Mouse (Mus musculus) embryo, embryonic 10.5 days (tissue): ENCODE measurements around the gene 4933402N22Rik.
"Not testable (repeated sequence)": the region's sequence is repeated elsewhere in the genome, so short reads cannot be mapped to it uniquely, and the experiment has no call there.

Experiments
- DNase-seq: peaks from one replicate; pipeline ENCODE4 v3.0.0-alpha.2; 2015; ENCODE audit warnings: low spot score

Gene 4933402N22Rik

DNA sequence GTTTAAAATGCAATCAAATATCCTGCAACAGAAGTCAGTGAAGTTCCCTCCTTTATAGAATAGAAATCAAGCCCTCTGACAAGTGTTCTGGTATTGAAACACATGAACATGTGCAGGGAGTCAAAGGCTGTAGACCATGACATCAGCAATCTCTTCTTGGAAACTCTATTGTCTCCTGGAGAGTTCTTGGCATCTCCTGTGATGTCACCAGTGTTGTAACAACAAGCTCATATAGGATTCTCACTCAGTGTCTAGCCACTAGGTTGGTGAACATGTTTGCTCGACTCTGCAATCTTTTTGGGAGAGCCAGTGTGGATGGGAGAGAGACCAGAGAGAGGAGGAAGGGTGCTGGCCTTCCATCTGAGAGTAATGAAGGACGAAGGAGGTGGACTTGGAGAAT lies at the start of gene 4933402N22Rik:
TSS of gene 4933402N22Rik (plus strand) at position 301 of the 400 bp plus-strand sequence.
- not testable (repeated sequence) for DNase-seq

- DNase-seq: not testable (repeated sequence)
These were observed 5.9 kb downstream of the 4933402N22Rik start for GRCm38 (mm10) chr5:11923790-11924189.
